Mouse (Mus musculus): ENCODE measurements around the gene C2cd4d. TPM values are rescaled to one million over a fixed set of nuclear protein-coding genes. Genes with fewer than 3 reads are reported as not detected.

C2cd4d gene
- polyA plus RNA-seq, 1 experiment from 2014 or later, result 0.21 TPM

Other genes with a start within 250 kb of the C2cd4d start
- gene Gm10696, start 184.2 kb upstream of the C2cd4d start, polyA plus RNA-seq (2016; fragmentation: Nextera tagmentation; extraction: Ambion mirVana), result not detected in 2 replicates
- gene Gm5286, start 165.7 kb upstream of the C2cd4d start, polyA plus RNA-seq (2016; fragmentation: Nextera tagmentation; extraction: Ambion mirVana), result not detected in 2 replicates
- gene Gm4778, start 98.4 kb upstream of the C2cd4d start, polyA plus RNA-seq (2016; fragmentation: Nextera tagmentation; extraction: Ambion mirVana), result not detected in 2 replicates
- gene Them4, start 52.3 kb upstream of the C2cd4d start, polyA plus RNA-seq (2016; fragmentation: Nextera tagmentation; extraction: Ambion mirVana), result 3.1 and 3.3 TPM in 2 replicates
- not detected in 2 replicates for gene Them5, start 20.3 kb upstream of the C2cd4d start, polyA plus RNA-seq (2016; fragmentation: Nextera tagmentation; extraction: Ambion mirVana)
- 0.49 and 0.70 TPM in 2 replicates for gene Rorc, start 10.4 kb downstream of the C2cd4d start, polyA plus RNA-seq (2016; fragmentation: Nextera tagmentation; extraction: Ambion mirVana)
- 0.04 TPM in 1 of 2 replicates, not detected in the other for gene Lingo4, start 36.1 kb downstream of the C2cd4d start, polyA plus RNA-seq (2016; fragmentation: Nextera tagmentation; extraction: Ambion mirVana)
- gene Tdrkh, start 50.8 kb downstream of the C2cd4d start, polyA plus RNA-seq (2016; fragmentation: Nextera tagmentation; extraction: Ambion mirVana), result 10.7 and 11.1 TPM in 2 replicates
- 56.4 and 61.8 TPM in 2 replicates for gene Mrpl9, start 80.9 kb downstream of the C2cd4d start, polyA plus RNA-seq (2016; fragmentation: Nextera tagmentation; extraction: Ambion mirVana)
- gene Oaz3, start 81.5 kb downstream of the C2cd4d start, polyA plus RNA-seq (2016; fragmentation: Nextera tagmentation; extraction: Ambion mirVana), result 0.13 and 0.31 TPM in 2 replicates
- 0.22 and 0.44 TPM in 2 replicates for gene Celf3, start 115.9 kb downstream of the C2cd4d start, polyA plus RNA-seq (2016; fragmentation: Nextera tagmentation; extraction: Ambion mirVana)
- not detected in 2 replicates for gene Riiad1, start 117.9 kb downstream of the C2cd4d start, polyA plus RNA-seq (2016; fragmentation: Nextera tagmentation; extraction: Ambion mirVana)
- gene Snx27, start 220.3 kb downstream of the C2cd4d start, polyA plus RNA-seq (2016; fragmentation: Nextera tagmentation; extraction: Ambion mirVana), result 23.9 and 25.1 TPM in 2 replicates